Mouse (Mus musculus): ENCODE data around the gene Kalrn.

The Kalrn gene

GRCm38 (mm10) chr16:34504250-34504649 lies 69.1 kb downstream of the Kalrn start:
- DNase-seq (ENCODE audit: low read depth, low spot score): no peak

DNA sequence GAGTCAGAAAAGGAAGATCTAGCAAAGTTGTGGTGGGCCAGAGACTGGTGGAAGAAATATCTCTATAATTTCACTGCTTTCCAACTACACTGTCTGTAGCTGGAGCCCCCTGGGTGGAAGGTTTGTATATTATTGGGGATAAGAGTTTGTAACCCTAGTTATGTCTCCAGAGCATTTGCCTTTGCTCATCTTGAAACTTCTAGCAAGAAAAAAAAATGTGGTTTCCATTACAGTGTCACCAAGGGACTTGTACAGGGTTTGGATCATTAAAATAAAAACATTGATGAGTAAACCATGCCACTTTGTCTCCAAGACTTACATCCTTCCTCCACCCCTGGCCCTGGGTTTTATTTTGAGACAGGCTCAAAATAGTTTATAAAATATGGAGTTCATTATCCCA lies 71.2 kb downstream of the Kalrn start:
- DNase-seq (ENCODE audit: low read depth, low spot score): no peak

- no peak for DNase-seq (ENCODE audit: low read depth, low spot score)
Observed at GRCm38 (mm10) chr16:34494741-34495140, 78.6 kb downstream of the Kalrn start.

- DNase-seq (ENCODE audit: low read depth, low spot score): no peak
Observed at GRCm38 (mm10) chr16:34493914-34494313, 79.4 kb downstream of the Kalrn start.

DNA sequence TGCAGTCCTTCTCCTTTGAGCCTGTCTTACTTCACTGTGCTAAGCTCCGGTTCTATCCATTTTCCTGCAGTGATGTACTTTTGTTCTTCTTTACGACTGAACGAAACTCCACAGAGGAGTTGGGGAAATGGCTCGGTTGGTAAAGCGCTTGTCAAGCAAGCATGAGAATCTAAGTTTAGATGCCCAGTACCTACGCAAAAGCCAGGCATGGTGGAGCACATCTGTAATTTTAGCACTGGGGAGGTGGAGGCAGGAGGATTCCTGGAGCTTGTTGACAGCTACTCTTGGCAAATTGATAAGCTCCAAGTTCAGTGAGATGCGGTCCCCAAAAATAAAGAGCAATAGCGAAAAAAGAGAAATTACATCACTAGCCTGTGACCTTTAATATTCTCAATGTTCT lies 82.1 kb downstream of the Kalrn start:
- no peak for DNase-seq (ENCODE audit: low read depth, low spot score)

DNA sequence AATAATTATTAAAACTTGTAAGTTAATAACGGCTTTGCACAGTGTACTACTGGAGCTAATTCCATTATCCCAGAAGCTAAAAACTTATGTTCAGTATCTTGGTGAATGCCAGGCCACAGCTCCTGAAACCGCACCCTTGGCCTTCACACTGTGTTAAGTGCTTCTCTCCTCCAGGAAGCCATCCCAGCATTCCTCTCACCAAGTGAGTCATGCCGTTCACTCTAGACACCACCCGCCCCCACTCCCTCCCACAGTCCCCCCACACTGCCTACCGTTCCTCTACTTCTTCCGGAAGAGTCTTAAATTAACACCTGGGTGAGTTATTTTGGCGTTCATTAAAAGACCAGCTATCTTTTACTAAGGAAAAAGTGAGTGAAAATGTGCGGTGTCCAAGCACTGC lies 82.8 kb downstream of the Kalrn start:
- no peak for DNase-seq (ENCODE audit: low read depth, low spot score)

DNA sequence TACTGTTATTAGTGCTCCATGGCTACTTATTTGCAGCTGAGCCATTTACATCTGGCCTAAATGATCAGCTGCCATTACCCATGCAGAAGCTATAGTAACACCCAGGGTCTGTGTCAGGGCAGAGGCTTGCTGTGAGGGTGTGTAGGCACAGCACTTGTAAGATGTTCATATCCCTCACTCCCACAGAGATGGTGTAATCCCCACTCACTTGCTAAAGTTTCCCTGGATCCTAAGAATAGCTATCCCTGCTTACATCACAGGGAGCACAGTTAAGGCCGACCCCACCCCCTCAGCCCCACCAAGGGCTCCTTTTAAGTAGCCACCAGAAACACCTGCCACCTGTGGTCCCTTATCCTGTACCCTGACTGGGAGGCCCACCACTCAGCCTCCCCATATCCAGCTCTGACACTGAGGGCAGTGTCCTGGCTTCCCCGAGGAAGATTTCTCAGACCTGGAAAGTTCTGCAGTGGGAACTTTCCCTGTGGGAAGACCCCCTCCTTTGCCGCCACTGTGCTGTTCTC lies 83.5 kb downstream of the Kalrn start:
- no peak for DNase-seq (ENCODE audit: low read depth, low spot score)

DNA sequence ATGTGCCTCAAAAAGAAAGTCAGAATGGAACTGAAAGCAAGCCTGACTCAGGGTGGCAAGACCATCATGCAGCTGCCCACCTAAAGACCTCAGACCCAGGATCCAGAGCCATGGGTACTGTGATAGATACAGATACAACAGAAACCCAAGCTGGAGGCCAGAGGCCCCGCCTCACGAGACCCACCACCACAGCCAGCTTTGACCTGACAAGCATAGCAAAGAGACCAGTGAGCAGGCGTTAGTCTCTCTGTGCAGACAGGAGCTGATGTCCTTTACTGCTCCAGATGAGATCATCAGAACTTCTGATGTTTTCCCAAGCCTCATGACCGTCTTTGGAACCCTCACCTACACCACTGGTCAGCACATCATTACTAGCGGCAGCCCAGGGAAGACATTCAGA lies 85.5 kb downstream of the Kalrn start:
- DNase-seq (ENCODE audit: low read depth, low spot score): no peak

GRCm38 (mm10) chr16:34487268-34487667 lies 86.1 kb downstream of the Kalrn start:
- no peak for DNase-seq (ENCODE audit: low read depth, low spot score)

DNA sequence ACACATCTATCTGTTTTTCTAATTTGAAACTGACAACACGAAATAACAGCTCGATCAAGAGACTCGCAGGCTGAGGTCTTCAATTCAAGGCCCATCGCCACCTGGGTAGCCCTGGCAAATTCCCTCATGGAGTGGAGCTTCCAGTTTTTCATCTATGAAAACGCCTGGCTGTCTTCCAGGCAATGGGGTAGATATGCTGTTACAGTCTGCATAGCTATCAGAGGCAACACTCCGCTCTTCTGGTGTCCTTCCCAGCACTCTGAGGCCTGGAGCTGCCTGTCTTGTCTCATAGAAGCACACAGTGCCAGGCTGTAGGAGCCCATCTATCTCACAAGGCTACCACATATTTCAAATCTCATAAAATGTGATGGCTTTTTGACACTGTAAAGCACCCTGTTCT lies 87.8 kb downstream of the Kalrn start:
- no peak for DNase-seq (ENCODE audit: low read depth, low spot score)

- no peak for DNase-seq (ENCODE audit: low read depth, low spot score)
Observed at GRCm38 (mm10) chr16:34484921-34485320, 88.4 kb downstream of the Kalrn start.

DNA sequence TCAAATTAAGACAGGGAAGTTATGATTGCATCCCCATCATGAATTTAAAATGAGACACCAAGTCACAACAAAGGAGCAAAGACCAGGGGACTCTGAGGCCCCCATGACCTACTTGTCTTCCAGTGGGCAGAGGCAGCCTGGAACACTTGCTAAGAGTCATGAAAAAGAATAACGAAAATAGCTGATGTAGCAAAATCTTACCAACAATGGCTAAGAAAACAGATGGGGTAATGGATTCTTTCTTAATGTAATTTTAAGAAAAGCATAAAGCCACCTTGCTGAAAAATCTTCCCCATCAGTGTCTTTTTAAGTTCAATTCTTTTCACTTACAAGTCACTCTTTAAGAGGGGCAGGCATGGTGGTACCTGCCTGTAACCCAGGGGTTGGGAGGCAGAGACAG lies 89.1 kb downstream of the Kalrn start:
- no peak for DNase-seq (ENCODE audit: low read depth, low spot score)

GRCm38 (mm10) chr16:34483716-34484115 lies 89.6 kb downstream of the Kalrn start:
- DNase-seq (ENCODE audit: low read depth, low spot score): no peak

- no peak for DNase-seq (ENCODE audit: low read depth, low spot score)
Observed at GRCm38 (mm10) chr16:34474741-34475140, 98.6 kb downstream of the Kalrn start.

GRCm38 (mm10) chr16:34473891-34474290 lies 99.4 kb downstream of the Kalrn start:
- DNase-seq (ENCODE audit: low read depth, low spot score): no peak

DNA sequence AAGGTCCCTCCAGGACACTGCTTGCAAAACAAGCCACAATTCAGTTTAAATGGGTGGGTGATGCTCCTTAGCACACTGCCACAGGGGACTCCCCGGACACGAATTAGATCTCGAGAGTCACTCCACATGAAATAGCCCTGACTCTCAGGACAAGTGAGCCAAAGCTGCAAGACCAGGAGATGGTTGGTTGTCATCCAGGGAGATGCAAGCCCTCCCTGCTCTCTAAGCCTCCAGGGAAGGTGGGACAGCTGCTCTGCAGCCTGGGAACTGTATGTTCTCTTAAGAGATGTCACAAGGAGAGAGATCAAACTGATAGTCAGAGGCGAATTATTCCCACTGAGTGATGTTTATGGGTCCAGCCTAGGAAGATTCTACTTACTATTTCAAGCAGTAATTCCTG lies 101.9 kb downstream of the Kalrn start:
- no peak for DNase-seq (ENCODE audit: low read depth, low spot score)

GRCm38 (mm10) chr16:34470343-34470742 lies 103.0 kb downstream of the Kalrn start:
- DNase-seq (ENCODE audit: low read depth, low spot score): no peak

DNA sequence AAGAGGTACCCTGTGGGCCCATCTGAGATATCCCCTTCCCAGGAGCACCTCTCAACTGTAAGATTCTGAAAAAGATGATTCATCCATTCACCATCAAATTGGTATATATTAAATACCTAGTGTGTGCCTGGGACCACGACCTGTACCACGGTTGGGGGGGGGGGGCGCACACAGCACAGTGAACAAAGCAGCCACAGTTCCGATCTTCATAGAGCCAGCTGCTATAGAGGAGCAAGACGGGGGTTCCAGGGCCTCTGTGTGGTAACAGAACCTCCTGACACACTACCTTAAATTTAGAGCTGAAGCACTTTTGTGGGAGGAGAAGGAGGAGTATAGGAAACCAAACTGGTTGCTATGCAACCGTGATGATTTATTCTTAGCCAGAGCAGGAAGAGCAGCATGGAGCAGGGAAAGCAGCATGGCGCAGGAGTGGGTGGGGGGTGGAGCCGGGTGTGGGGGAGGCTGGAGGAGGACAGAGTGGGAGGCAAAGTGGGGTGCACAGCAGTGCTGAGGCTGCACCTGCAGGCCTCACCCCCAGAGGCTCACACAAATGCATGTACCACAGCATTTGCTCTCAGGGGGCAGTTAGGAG lies 104.0 kb downstream of the Kalrn start:
- no peak for DNase-seq (ENCODE audit: low read depth, low spot score)

DNA sequence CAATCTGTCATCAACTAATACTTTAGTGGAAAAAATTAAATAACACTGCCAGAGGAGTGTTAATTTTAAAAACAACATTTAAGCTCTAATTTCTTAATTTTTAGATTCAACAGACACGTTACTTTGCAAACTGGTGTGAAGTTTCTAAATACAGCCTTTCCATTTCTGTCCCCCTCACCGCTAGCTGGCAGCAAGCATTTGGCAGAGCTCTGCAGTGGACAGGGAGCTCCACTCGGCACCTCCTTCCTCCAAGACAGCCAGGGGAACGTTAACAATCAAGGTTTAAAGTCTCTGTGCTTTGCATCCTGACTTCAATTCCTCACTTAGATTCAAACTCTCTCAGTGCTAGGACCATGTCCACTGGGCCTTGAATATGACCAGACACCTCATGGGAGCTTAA lies 106.7 kb downstream of the Kalrn start:
- no peak for DNase-seq (ENCODE audit: low read depth, low spot score)

DNA sequence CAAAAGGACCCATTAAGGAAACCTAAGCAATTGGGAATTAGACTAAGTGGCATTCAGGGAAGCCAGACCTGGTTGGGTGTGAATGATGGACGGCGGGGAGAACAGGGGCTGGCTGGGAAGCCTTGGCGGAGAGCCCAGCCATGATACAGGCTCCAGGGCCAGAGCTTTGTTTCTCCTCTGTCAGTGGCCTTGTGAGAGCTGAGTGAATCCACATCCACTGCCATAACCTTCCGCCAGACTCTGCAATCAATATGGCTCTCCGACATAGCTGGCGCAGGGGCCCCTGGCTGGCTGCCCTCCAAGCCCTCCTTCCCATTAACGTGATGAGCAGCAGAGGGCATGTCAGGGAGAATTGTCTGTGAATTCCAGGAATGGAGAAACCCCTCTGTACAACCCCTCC lies 117.0 kb downstream of the Kalrn start:
- DNase-seq (ENCODE audit: low read depth, low spot score): no peak

- DNase-seq (ENCODE audit: low read depth, low spot score): no peak
Observed at GRCm38 (mm10) chr16:34445666-34446065, 127.7 kb downstream of the Kalrn start.

DNA sequence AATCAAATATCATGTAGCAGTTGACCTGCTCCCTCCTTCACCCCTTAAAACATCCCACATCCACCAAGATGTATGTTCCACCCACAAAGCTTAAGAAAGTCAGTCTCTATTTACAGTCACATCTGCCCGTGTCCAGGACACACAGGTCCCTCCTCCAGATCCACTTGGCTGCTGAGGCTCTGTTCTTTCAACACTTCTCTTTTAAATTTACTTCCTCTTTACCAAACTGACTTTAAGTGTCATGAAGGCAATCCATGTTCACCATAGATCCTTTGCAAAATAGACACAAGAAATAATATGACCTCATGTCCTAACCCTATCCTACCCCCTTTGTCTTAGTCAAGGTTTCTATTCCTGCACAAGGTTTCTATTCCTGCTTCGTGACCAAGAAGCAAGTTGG lies 131.6 kb downstream of the Kalrn start:
- DNase-seq (ENCODE audit: low read depth, low spot score): no peak

GRCm38 (mm10) chr16:34440994-34441414 lies 132.3 kb downstream of the Kalrn start:
- peak; percentile 8 for DNase-seq (ENCODE audit: low read depth, low spot score)

GRCm38 (mm10) chr16:34440019-34440615 lies 133.2 kb downstream of the Kalrn start:
- no peak for DNase-seq (ENCODE audit: low read depth, low spot score)
